Mouse (Mus musculus) limb, embryonic 14.5 days (tissue): ENCODE data around the gene Erbb4. TPM values are rescaled to one million over a fixed set of nuclear protein-coding genes. Genes with fewer than 3 reads are reported as not detected.

Experiments
- ATAC-seq: fragments of 200-750 bp; cut with Nextera tagmentation; 2 replicates; pipeline ENCODE4 v1.8.0; 2017; ENCODE audit warnings: low read depth, moderate number of reproducible peaks, moderate TSS enrichment; ENCODE audit not compliant: low FRiP score
- DNase-seq: peaks from one replicate; pipeline ENCODE4 v3.0.0-alpha.2; 2015; ENCODE audit warnings: low spot score
- H3K27ac ChIP-seq: fragments of 300-500 bp; sonication (generic); replicated peaks from 2 replicates; pipeline ENCODE4 v1.5.1; 2014; ENCODE audit warnings: low read depth, mild to moderate bottlenecking, low read length, moderate library complexity, mixed read lengths
- H3K27me3 ChIP-seq: fragments of 300-500 bp; sonication (generic); 2 replicates; pipeline ENCODE4 v1.6.1; 2014; ENCODE audit warnings: low read length, mixed read lengths; ENCODE audit not compliant: control insufficient read depth, insufficient read depth
- H3K36me3 ChIP-seq: fragments of 300-500 bp; sonication (generic); 2 replicates; pipeline ENCODE4 v1.6.1; 2014; ENCODE audit warnings: mild to moderate bottlenecking, low read length, moderate library complexity, mixed read lengths; ENCODE audit not compliant: control insufficient read depth, insufficient read depth
- H3K4me1 ChIP-seq: fragments of 300-500 bp; sonication (generic); 2 replicates; pipeline ENCODE4 v1.6.1; 2014; ENCODE audit warnings: antibody characterized with exemption, low read length, mixed read lengths; ENCODE audit not compliant: control insufficient read depth, insufficient read depth
- H3K4me2 ChIP-seq: fragments of 300-500 bp; sonication (generic); replicated peaks from 2 replicates; pipeline ENCODE4 v1.6.1; 2014; ENCODE audit warnings: low read depth, mild to moderate bottlenecking, low read length, moderate library complexity; ENCODE audit not compliant: severe bottlenecking
- H3K4me3 ChIP-seq: fragments of 300-500 bp; sonication (generic); replicated peaks from 2 replicates; pipeline ENCODE4 v1.5.1; 2014; ENCODE audit warnings: low read length
- H3K9ac ChIP-seq: fragments of 300-500 bp; sonication (generic); 2 replicates; pipeline ENCODE4 v1.6.1; 2014; ENCODE audit warnings: mild to moderate bottlenecking, low read depth, low read length, moderate library complexity; ENCODE audit not compliant: severe bottlenecking
- H3K9me3 ChIP-seq: fragments of 300-500 bp; sonication (generic); 2 replicates; pipeline ENCODE4 v1.6.1; 2016; ENCODE audit warnings: low read length; ENCODE audit not compliant: control insufficient read depth
- POLR2A ChIP-seq: fragments of 200-500 bp; IDR thresholded peaks from 2 replicates; pipeline ENCODE4 v1.8.0; 2012; ENCODE audit warnings: inconsistent platforms, mild to moderate bottlenecking, moderate library complexity, borderline replicate concordance; ENCODE audit not compliant: insufficient read depth, insufficient read length; ENCODE audit errors: extremely low read depth
- WGBS: fragments of 180-500 bp; shearing (Covaris S2); extraction: QIAGEN DNeasy Blood & Tissue Kit; methylation state at CpG from one replicate; pipeline ENCODE4 v1.1.7; 2014; 5-methylcytosine and 5-hydroxymethylcytosine counted together
- polyA plus RNA-seq, 2 experiments: library from polyadenylated mRNA; depleted of rRNA in 1 of 2; stranded (reverse) in 1 of 2; unstranded in 1 of 2; fragments of >200 nt; fragmentation: Nextera tagmentation in 1 of 2; extraction: Ambion mirVana in 1 of 2; gene quantifications; 2 replicates each; pipeline versions ENCODE4 v1.2.1 to v1.2.3; 2012 to 2014

Gene Erbb4
- polyA plus RNA-seq, 2 experiments = 0.68 to 2.0 TPM

- no peak overlapping the region for H3K4me2 ChIP-seq
- DNase-seq (no peak), ATAC-seq (no peak)
- no peaks in the 10 kb centered on the region for H3K9me3 ChIP-seq
- no peak overlapping the region for H3K27ac ChIP-seq
- H3K27me3 ChIP-seq = no peaks in the 10 kb centered on the region
- H3K4me3 ChIP-seq = no peak overlapping the region
- H3K36me3 ChIP-seq = no peaks in the 10 kb centered on the region
- H3K4me1 ChIP-seq = no peaks in the 10 kb centered on the region
- TF ChIP-seq POLR2A = no peak
- no peak overlapping the region for H3K9ac ChIP-seq
- 74% methylated on average over 2 of the region's 2 CpGs for WGBS
Observed at GRCm38 (mm10) chr1:68371531-68371930, 736.3 kb downstream of the Erbb4 start.

GRCm38 (mm10) chr1:68333714-68334113 is 774.1 kb downstream of the Erbb4 start:
- Histone ChIP-seq H3K9ac (no peak overlapping the region), H3K27ac (no peak overlapping the region), H3K27me3 (no peaks in the 10 kb centered on the region), H3K4me2 (no peak overlapping the region), H3K9me3 (no peaks in the 10 kb centered on the region), H3K4me3 (no peak overlapping the region), H3K36me3 (no peaks in the 10 kb centered on the region), H3K4me1 (no peaks in the 10 kb centered on the region)
- no peak for ATAC-seq
- WGBS = 55% methylated on average over 2 of the region's 2 CpGs
- no peak for TF ChIP-seq POLR2A
- no peak for DNase-seq

GRCm38 (mm10) chr1:68305813-68306212 is 802.0 kb downstream of the Erbb4 start:
- no peak overlapping the region for H3K4me2 ChIP-seq
- H3K27me3 ChIP-seq = no peaks in the 10 kb centered on the region
- H3K36me3 ChIP-seq = no peaks in the 10 kb centered on the region
- no peak overlapping the region for H3K9ac ChIP-seq
- WGBS = 70% methylated on average over 4 of the region's 4 CpGs
- ATAC-seq (no peak), DNase-seq (no peak)
- H3K4me1 ChIP-seq = no peaks in the 10 kb centered on the region
- no peak for TF ChIP-seq POLR2A
- H3K27ac ChIP-seq = no peak overlapping the region
- H3K4me3 ChIP-seq = no peak overlapping the region
- no peaks in the 10 kb centered on the region for H3K9me3 ChIP-seq

GRCm38 (mm10) chr1:68284443-68284842 is 823.4 kb downstream of the Erbb4 start:
- Histone ChIP-seq H3K4me3 (no peak overlapping the region), H3K27me3 (no peaks in the 10 kb centered on the region), H3K36me3 (no peaks in the 10 kb centered on the region), H3K9me3 (no peaks in the 10 kb centered on the region), H3K27ac (no peak overlapping the region), H3K9ac (no peak overlapping the region), H3K4me1 (no peaks in the 10 kb centered on the region), H3K4me2 (no peak overlapping the region)
- DNase-seq (no peak), ATAC-seq (no peak)
- WGBS = 81% methylated on average over 2 of the region's 2 CpGs
- TF ChIP-seq POLR2A = no peak

GRCm38 (mm10) chr1:68275819-68276218 is 832.0 kb downstream of the Erbb4 start:
- Histone ChIP-seq H3K27ac (no peak overlapping the region), H3K36me3 (no peaks in the 10 kb centered on the region), H3K4me2 (no peak overlapping the region), H3K9me3 (no peaks in the 10 kb centered on the region), H3K9ac (no peak overlapping the region), H3K4me3 (no peak overlapping the region), H3K4me1 (no peaks in the 10 kb centered on the region), H3K27me3 (no peaks in the 10 kb centered on the region)
- TF ChIP-seq POLR2A = no peak
- ATAC-seq = no peak
- WGBS = 44% methylated on average over 5 of the region's 5 CpGs
- DNase-seq = no peak

- Histone ChIP-seq H3K27me3 (no peaks in the 10 kb centered on the region), H3K36me3 (no peaks in the 10 kb centered on the region), H3K27ac (no peak overlapping the region), H3K9ac (no peak overlapping the region), H3K4me1 (no peaks in the 10 kb centered on the region), H3K9me3 (no peaks in the 10 kb centered on the region), H3K4me2 (no peak overlapping the region), H3K4me3 (no peak overlapping the region)
- no peak for TF ChIP-seq POLR2A
- no peak for ATAC-seq
- WGBS = 18% methylated on average over 3 of the region's 3 CpGs
- DNase-seq = no peak
Observed at GRCm38 (mm10) chr1:68178580-68178979, 929.3 kb downstream of the Erbb4 start.
